Mouse (Mus musculus) c-Kit-positive CD71-positive TER-119-negative erythroid progenitor cells, embryonic 14.5 days (primary cell): ENCODE data around the gene Igf1r.

Source experiments
- DNase-seq: peaks from one replicate; pipeline ENCODE4 v3.0.0-alpha.2; 2013; ENCODE audit warnings: low read depth

Gene Igf1r

GRCm38 (mm10) chr7:68009635-68010034 lies 57.0 kb downstream of the Igf1r start:
- peak; percentile 58 for DNase-seq

GRCm38 (mm10) chr7:68010168-68010567 lies 57.5 kb downstream of the Igf1r start:
- no peak for DNase-seq

- DNase-seq, result peak; percentile 46
Measured at GRCm38 (mm10) chr7:68010802-68011201, 58.2 kb downstream of the Igf1r start.

GRCm38 (mm10) chr7:68011385-68012122 lies 58.9 kb downstream of the Igf1r start:
- DNase-seq, result peak; percentile 94

- no peak for DNase-seq
Measured at GRCm38 (mm10) chr7:68012123-68012474, 59.5 kb downstream of the Igf1r start.

GRCm38 (mm10) chr7:68014495-68014894 lies 61.9 kb downstream of the Igf1r start:
- DNase-seq, result no peak

GRCm38 (mm10) chr7:68015404-68015803 lies 62.8 kb downstream of the Igf1r start:
- no peak for DNase-seq

- DNase-seq, result peak; percentile 39
Measured at GRCm38 (mm10) chr7:68018038-68018437, 65.4 kb downstream of the Igf1r start.

- no peak for DNase-seq
Measured at GRCm38 (mm10) chr7:68020556-68020955, 67.9 kb downstream of the Igf1r start.

- DNase-seq, result no peak
Measured at GRCm38 (mm10) chr7:68021741-68022140, 69.1 kb downstream of the Igf1r start.

- no peak for DNase-seq
Measured at GRCm38 (mm10) chr7:68022188-68022587, 69.6 kb downstream of the Igf1r start.

GRCm38 (mm10) chr7:68023882-68024281 lies 71.3 kb downstream of the Igf1r start:
- DNase-seq, result no peak

- no peak for DNase-seq
Measured at GRCm38 (mm10) chr7:68024625-68025024, 72.0 kb downstream of the Igf1r start.

GRCm38 (mm10) chr7:68025396-68025795 lies 72.8 kb downstream of the Igf1r start:
- no peak for DNase-seq

GRCm38 (mm10) chr7:68026076-68026475 lies 73.4 kb downstream of the Igf1r start:
- no peak for DNase-seq

- DNase-seq, result no peak
Measured at GRCm38 (mm10) chr7:68028167-68028566, 75.5 kb downstream of the Igf1r start.

- no peak for DNase-seq
Measured at GRCm38 (mm10) chr7:68030846-68031245, 78.2 kb downstream of the Igf1r start.

GRCm38 (mm10) chr7:68036527-68036926 lies 83.9 kb downstream of the Igf1r start:
- DNase-seq, result no peak

GRCm38 (mm10) chr7:68038846-68039245 lies 86.2 kb downstream of the Igf1r start:
- no peak for DNase-seq

GRCm38 (mm10) chr7:68039550-68039949 lies 86.9 kb downstream of the Igf1r start:
- peak; percentile 48 for DNase-seq

- DNase-seq, result no peak
Measured at GRCm38 (mm10) chr7:68044621-68045020, 92.0 kb downstream of the Igf1r start.

- DNase-seq, result no peak
Measured at GRCm38 (mm10) chr7:68047152-68047551, 94.5 kb downstream of the Igf1r start.

GRCm38 (mm10) chr7:68048532-68048931 lies 95.9 kb downstream of the Igf1r start:
- no peak for DNase-seq

- DNase-seq, result no peak
Measured at GRCm38 (mm10) chr7:68049048-68049447, 96.4 kb downstream of the Igf1r start.
